Mouse (Mus musculus) 3134 (cell line): ENCODE data around the gene Rexo5.

ENCODE experiments used
- DNase-seq: peaks from one replicate; pipeline ENCODE4 v3.0.0-alpha.2; 2011; ENCODE audit warnings: low spot score; ENCODE audit not compliant: insufficient read length; ENCODE audit errors: extremely low read depth

The Rexo5 gene

DNA sequence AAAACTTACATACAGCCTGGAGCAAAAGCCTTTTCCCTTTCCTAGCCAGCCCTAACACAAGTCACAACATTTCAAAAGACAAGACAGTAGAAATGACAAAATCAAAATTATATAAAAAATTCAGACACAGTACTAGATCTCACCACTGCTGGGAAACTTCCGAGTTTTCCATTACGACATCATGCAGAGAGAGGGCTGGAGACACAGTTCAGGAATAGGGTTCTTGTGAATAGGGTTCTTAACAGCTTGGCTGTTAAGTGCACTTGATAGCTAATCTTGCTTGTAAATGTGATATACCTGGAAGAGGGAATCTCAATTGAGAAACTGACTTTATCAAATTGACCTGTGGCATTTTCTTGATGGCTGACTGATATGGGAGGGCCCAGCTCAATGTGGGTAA is 87.4 kb downstream of the Rexo5 start:
- no peak for DNase-seq

DNA sequence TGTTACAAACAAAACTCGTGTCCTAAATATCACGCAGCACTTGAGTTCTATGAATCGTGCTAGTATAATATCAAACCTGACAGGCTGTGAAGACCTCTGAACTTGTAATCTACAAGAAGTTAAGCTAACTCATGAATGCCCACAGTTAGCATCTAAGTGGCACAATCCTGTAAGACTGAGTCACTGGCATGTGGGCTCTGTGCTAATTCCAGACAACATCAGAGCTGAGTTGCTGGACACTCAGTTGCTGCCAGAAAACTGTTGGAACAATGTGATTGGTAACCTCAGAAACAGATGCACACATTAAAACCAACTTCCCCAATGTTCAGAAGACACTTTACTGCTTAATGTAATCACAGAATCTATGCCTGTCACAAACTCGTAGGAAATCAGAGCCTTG is 94.1 kb downstream of the Rexo5 start:
- peak; percentile 45 for DNase-seq

DNA sequence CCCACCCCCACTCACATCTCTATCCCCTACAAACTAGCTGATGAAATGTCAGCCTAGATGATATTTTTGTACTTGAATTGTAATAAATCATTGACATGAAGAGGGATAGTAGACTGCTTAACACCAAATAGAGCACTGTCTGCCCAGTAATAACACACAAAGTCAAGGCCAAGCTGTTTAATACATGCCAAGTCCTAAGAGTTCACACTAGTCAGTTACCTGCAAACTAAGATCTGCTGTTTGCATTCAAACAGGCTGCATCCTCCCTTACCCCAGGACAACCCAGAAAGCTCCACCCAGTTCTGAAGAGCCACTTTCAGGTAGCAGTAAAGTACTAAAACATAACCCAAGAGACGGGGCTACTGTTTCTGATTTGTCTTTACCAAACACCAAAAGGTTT is 98.4 kb downstream of the Rexo5 start:
- no peak for DNase-seq

DNA sequence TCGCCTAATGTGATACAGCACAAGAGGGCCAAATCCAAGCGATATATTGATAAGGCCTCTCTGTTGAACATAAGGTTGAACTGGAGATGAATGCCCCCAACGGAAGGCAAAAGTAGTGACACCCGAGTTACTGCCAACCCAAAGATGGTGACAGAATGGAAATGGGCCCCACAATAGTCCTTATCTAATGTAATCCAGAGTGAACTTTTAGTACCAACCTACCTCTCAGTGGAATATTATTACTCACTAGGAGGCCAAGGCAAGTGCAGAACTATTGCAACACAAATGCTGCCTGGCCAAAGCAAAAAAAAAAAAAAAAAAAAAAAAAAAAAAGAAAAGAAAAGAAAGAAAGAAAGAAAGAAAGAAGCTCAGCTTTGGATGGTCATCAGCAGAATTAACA is 98.9 kb downstream of the Rexo5 start:
- DNase-seq: no peak

DNA sequence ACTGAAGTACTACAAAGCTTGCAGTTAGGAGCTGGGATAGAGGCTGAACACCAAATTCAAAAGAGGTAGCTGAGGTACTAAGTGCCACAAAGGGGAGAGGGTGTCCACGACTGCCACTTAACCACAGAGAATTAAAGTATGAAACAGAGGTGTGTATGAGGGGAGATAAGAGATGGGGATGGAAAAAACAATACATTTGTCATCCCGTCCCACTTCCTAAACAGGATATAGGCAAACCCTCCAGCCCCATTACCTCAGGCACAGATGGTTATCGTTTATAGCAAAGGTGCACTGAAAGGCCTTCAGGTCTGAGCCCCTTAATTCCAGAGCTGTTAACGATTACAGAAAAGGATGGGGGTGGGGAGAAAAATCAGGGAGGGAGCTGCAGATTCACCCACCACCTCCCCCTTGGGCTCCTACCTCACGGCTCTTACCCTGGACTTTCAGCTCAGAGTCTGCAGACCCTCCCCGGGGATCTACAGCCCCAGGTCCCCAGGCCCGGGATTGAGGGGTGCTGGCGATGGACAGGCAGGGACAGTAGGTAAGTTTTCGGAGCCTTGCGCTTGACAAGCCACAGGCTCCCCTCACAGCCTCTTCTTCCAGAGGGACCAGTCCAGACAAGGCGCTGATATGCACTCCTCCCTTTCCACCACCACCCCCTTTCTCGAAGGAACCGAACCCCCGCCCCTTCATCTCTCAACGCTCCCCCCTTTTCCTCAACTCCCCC is 101.2 kb downstream of the Rexo5 start:
- DNase-seq: no peak

DNA sequence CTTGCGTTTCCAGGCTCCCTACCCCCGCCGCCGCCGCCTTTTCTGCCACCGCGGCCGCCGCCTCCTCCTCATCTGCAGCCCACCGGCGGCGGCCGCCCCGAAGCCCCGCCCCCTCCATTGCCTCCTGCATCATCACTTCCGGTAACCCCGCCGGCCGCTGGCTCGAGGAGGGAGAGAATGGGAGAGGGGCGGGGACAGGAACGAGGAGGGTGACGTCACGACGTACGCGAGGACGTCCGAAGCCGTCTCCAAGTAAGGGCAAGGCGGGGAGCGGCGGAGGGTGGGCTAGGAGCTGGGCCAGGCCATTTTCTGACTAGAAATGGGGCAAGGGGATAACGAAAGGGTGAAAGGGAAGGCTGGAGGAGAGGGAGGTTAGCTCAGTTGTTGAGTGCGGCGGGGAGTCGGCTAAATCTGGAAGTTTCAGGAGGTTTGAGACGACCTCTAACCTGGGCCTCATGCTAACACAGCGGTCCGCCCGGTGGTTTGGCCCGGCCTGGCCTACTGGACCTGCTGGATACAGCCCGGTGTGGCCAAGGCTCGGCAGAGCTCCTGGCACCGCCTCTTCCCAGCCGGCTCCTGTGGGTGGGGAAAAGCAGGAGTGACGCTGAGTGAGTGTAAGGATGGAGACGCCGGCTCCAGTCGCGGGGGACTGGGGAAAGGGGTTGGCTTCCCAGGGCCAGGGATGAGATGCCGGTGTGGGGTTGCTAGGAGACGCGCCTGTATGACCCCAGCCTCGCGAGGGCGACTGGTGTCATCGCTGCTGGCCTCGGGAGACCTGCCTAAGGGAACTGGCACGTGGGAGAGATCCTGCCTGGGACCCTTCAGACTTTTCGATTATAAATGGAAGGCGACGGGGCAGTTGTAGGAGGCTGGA is 102.1 kb downstream of the Rexo5 start, which contains the start of the genes Lyrm1 and Dcun1d3:
Lyrm1 (plus strand) TSS at position 223 of the 874 bp plus-strand sequence.
Dcun1d3 (minus strand) TSS at position 660 of the 874 bp plus-strand sequence.
- DNase-seq: peak; percentile 95

DNA sequence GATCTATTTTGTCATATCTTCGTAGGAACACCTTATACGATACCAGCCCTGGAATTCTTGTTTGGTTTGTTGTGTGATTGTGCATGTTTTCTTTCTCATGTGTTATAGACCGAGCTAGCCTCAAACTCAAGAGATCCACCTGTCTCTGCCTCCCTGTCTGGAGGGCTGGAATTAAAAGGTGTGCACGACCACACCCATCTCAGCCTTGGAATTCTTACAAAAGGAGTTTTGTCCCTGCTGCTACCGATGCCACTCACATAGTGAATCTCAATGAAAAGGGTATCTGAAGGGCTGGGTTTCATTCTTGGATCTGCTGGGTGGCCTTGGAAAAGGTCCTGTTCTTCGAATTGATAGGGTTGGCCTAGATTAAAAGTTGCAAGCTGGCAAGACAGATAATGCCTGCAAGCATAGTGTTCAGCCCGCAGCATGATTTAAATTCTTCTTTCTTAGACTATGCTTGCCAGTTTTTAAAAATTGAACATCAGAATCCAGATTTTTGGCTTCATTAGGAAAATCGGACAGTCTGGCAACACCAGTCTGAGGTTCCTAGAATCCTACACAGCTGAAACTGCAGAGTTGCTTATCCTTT is 103.8 kb downstream of the Rexo5 start:
- DNase-seq: no peak

DNA sequence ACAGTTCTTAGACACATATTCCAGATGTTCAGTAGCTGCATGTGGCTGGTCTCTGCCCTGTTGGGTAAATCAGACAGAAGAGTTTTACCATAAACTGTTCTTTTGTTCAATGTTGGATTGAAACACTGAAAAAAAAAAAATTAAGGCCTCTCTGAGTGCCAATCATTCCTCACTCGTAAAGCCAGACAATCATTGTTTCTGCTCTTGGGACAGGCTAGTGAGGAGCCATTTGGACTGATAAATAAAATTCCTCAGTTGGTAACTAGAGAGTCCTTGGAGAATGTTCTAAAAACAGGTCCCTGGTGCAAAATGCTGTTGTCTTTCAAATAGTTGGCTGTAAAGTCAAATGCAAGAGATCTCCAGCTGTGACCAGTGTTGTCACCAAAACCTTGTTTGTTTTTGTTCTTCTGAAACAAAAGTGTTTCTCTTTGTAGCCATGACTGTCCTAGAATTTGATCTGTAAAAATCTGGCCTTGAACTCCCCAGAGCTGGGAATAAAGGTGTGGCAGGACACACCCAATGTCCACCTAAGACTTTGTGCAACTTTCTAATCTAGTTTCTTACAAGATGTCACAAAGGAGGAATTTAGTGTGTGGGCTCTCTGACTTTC is 104.5 kb downstream of the Rexo5 start:
- DNase-seq: no peak
